Mouse (Mus musculus) liver, adult 2 months (tissue): ENCODE measurements around the gene S100a6.

Source experiments
- CTCF ChIP-seq: fragments of 200-500 bp; IDR thresholded peaks from 2 replicates; pipeline ENCODE4 v1.5.1; 2011; ENCODE audit warnings: low read depth, low read length, control low read depth
- POLR2A ChIP-seq: fragments of 200-500 bp; IDR thresholded peaks from 2 replicates; pipeline ENCODE4 v1.6.1; 2011; ENCODE audit warnings: low read length, control low read depth; ENCODE audit not compliant: insufficient read depth; ENCODE audit errors: extremely low read depth

DNA sequence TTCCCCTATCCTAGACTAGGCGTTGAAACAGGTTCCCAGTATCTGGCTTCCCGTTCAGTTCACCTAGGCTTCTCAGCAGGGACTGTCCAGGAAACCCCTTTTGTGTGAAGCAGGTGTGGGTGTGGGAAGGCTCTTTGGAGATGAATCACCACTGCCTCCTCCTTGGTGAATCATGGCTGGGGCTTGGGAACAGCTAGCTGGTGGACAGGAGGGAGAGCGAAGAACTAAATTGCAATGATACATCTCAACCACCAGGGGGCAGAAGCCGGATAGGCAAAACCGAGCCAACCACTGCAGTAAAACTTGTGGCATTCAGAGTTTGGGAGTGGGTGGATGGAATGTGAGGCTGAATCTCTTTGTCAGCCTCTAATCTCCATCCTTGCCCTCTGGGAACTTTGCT, 27.1 kb upstream of the S100a6 start:
- peak; percentile 77 for TF ChIP-seq CTCF
- no peak for TF ChIP-seq POLR2A
